Mouse (Mus musculus) layer of hippocampus, adult 2 months (tissue): ENCODE results near the gene Pamr1. TPM values are rescaled to one million over a fixed set of nuclear protein-coding genes. Genes with fewer than 3 reads are reported as not detected.

Experiments
- DNase-seq, 2 experiments: peaks; one replicate each; pipeline ENCODE4 v3.0.0; 2022; ENCODE audit warnings: low spot score in 2 of 2
- H3K27ac ChIP-seq: fragments of 200-600 bp; 2 replicates; pipeline ENCODE4 v1.8.1; 2022
- H3K4me3 ChIP-seq: fragments of 200-600 bp; 2 replicates; pipeline ENCODE4 v1.8.1; 2022; ENCODE audit warnings: mild to moderate bottlenecking
- CTCF ChIP-seq: fragments of 200-600 bp; conservative IDR thresholded peaks from 2 replicates; pipeline ENCODE4 v1.8.1; 2022; ENCODE audit warnings: antibody characterized with exemption, mild to moderate bottlenecking, moderate library complexity
- total RNA-seq, 2 experiments: library from RNA; stranded (reverse); gene quantifications; 2 replicates each; pipeline ENCODE4 v1.2.3; 2021

Pamr1 gene
- total RNA-seq, 2 experiments from 2014 or later = 8.0 to 8.3 TPM

DNA sequence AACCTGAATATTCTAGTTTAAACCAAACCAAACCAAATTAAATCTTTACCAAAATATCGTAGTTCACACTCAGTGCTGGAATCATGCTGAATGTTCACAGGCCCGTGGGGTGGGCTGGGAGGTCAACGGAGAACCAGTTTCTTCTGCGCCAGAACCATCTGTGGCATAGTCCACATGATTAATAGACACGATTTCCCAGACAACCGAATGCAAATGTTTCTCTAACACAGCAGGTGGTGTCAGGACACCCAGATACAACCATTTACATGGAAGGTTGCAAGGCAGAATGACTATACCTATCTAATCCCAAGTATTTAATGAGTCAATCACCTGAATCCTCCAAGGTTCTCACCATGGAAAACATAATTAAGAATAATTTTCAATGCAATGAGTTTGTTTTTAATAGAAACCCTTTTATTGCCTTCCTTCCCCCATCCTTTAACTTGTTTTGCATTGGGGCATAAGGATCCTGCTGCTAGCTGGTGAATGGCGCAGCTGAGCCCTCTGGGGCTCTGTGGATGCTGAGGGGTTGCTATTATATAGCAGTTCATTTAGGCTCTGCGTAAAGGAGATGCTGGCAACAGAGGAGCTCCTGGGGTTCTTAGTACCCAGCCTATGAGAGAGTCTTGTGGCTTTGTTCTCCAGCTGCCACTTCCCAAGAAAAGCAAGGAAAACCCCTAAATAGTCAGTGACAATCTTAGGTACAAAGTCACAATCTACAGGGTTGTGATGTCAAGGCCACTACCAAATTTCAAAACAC is 106.3 kb downstream of the Pamr1 start:
- Histone ChIP-seq H3K4me3 (no peak overlapping the region), H3K27ac (peak overlapping the region; percentile 83)
- DNase-seq = no peak
- TF ChIP-seq CTCF = no peak

DNA sequence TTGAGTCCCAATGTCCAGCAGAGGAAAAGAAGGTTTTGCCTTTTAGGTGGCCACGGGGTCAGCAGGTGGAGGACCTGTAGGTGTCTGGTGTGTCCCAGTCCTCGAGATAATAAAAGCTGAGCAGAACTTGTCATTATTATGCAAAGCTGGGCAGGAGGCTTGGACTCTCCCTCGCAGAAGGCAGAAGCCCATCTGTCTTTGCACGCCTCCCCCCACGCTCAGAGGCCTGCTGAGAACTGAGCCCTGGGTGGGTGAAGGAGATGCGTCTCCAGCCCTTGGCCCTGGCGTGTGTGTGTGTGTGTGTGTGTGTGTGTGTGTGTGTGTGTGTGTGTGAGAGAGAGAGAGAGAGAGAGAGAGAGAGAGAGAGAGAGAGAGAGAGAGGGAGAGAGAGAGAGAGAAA is 107.9 kb downstream of the Pamr1 start:
- peak overlapping the region; percentile 82 for H3K4me3 ChIP-seq
- no peak for TF ChIP-seq CTCF
- peak overlapping the region; percentile 99 for H3K27ac ChIP-seq
- DNase-seq = peak; percentile 50 to 67

DNA sequence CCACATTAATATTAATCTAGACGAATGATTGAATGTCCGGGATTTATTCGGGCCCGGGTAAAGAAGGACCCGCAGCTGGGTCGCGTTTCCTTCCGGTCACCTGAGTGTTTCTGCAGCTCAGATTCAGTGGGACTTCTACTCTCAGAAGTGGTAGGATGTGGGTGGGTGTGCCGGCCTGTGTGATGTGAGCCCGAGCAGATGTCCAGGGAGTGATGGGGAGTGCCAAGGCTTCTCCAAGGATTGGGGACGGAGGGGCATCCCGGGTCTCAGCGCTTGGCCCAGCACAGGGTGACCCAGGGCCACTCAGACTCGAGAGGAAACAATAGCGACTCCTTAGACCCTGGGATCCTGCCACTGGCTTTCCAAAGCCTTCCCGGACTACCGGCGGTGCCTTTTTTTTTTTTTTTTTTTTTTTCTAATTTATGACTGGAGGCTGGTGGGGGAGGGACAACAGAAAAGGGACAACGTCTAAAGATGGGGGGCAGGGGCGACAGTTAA is 108.4 kb downstream of the Pamr1 start, which contains the start of gene Slc1a2:
Gene Slc1a2, plus strand, starts transcription at position 497 of the 498 bp plus-strand sequence.
- peak; percentile 63 to 78 for DNase-seq
- Histone ChIP-seq H3K27ac (peak within 1 kb of the TSS; percentile 99), H3K4me3 (peak within 1 kb of the TSS; percentile 82)
- TF ChIP-seq CTCF = no peak

DNA sequence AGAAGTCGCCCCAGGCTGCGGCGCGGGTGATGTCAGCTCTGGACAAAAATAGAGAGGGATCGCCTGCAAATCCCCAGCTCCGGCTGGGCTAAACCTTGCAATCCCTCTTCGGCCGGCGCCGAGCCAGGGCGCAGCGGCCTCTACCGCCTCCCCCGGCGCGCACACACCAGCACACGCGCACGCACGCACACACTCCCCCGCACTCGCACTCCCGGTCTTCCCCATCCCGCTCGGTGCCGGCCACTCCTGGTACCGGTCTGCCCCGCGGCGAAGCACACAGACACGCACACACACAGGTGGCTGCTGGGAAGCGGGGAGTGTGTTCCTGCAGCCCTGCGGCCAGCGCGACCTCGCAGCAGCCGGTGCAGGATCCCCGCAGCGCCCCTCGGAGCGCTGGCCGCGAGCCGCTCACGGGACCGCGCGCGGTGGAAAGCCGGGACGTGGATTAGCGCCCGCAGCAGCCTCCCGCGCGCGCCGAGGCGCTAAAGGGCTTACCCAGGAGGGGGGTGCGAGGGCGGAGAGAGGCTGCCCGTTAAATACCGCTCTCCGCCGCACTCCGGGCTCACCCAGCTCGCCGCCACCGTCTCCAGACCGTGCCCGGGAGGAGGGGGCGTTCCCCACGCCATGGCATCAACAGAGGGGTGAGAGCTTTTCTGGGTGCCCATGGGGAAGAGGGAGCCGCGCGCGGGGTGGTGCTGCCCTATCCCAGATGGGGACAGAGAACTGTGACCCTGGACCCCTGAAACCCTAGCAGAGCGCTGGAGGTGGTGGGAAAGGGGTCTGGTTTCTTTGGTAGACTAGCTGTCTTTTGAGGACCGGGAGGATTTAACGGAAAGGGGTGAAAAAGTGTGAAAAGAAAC is 109.1 kb downstream of the Pamr1 start:
- peak; percentile 63 to 75 for DNase-seq
- peak; percentile 52 for TF ChIP-seq CTCF
- H3K4me3 ChIP-seq = peak overlapping the region; percentile 82
- H3K27ac ChIP-seq = peak overlapping the region; percentile 99

DNA sequence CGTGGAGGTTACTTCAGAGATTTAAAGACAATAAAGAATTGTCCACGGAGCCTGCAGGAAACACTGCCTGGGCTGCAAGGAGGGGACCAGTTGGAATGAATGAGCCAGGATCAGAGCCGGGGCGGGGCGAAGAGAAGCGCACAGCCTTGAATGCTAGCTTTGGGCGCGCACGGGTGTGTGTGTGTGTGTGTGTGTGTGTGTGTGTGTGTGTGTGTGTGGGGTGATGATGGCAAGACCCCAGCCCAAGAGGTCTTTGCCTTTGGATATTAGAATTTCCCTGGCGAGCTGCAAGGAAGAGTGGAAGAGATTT is 109.7 kb downstream of the Pamr1 start:
- Histone ChIP-seq H3K27ac (peak overlapping the region; percentile 99), H3K4me3 (peak overlapping the region; percentile 82)
- DNase-seq = no peak
- TF ChIP-seq CTCF = no peak

DNA sequence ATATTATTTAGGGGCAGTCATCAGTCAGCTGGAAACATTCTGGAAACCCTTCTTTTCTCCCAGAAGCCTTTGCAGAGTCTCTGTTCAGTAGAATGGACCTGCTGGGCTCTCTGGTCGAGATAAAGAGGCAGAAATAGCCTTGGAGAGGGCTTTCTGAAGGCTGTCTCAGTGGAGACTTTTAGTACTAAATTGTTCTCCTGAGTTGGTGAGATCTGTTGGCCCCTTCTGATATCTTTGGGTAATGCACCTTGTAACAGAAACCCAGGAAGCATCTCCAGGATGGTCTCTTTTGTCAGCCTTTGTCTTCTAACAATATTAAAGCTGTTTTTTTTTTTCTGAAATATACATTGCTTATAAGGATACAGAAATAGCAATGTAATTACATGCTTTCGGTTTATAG is 111.2 kb downstream of the Pamr1 start:
- peak overlapping the region; percentile 99 for H3K27ac ChIP-seq

DNA sequence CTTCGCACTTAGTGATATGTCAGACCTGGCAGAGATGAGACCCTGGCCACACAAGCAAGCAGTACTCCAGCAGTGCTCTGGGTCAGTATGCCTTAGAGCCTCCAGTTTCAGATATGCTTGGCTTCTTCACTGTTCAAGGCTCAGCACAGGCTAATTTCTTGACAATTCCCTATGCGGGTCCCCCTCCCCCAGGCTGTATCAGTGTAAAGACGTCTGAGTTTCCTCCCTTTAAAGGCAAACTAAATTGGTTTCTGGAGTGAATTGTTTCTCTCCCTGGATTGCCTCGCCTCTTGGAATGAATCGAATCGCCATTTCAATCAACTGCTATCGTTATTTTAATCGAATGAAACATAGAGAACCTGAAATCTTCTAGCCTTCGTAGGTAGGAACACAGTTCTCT is 113.1 kb downstream of the Pamr1 start:
- no peak for DNase-seq
- Histone ChIP-seq H3K27ac (peak overlapping the region; percentile 99), H3K4me3 (peak overlapping the region; percentile 82)
- no peak for TF ChIP-seq CTCF

More for the DNA sequence above, 111.2 kb downstream of the Pamr1 start:
- no peak for DNase-seq
- TF ChIP-seq CTCF = peak; percentile 64
- peak overlapping the region; percentile 82 for H3K4me3 ChIP-seq

DNA sequence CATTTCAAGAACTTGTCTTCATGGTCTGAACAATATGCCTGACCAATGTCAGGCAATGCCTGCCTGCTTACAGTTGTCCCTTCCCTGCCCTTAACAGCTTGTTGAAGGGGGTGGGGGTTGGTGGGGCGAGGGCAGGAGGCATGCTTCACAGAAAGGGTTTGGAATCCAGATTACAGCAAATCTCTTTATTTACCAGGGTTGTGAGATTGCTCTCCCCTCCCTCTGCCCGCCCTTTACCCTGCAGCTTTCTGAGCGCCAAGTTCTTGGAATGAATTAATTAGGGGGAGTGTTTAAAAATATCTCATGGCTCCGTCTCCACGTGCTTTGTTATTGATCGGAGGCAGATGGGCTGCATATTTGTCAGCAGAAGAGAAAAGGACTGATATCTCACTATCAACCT is 113.5 kb downstream of the Pamr1 start:
- no peak for DNase-seq

DNA sequence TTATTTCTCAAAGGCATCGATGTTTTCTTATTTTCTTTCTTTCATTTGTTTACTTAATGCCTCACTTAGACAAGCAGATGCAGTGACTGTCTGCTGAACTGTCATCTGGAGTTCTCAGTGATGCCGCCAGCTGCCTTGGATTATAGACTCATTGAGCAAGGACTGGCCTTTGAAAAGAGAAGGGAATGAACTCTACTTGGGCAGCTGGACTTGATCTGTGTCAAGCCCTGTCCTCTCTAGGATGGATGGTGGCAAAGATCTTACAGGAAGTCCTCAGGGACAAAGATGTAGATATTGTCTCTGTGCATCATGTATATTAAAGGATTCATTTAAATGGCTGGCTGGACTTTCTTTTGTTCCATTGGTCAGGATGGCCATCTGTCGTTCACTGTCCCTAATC is 114.1 kb downstream of the Pamr1 start:
- peak overlapping the region; percentile 82 for H3K4me3 ChIP-seq
- peak overlapping the region; percentile 99 for H3K27ac ChIP-seq
- DNase-seq = no peak

More for the DNA sequence above, 113.5 kb downstream of the Pamr1 start:
- H3K27ac ChIP-seq = peak overlapping the region; percentile 99
- H3K4me3 ChIP-seq = peak overlapping the region; percentile 82
- TF ChIP-seq CTCF = no peak

DNA sequence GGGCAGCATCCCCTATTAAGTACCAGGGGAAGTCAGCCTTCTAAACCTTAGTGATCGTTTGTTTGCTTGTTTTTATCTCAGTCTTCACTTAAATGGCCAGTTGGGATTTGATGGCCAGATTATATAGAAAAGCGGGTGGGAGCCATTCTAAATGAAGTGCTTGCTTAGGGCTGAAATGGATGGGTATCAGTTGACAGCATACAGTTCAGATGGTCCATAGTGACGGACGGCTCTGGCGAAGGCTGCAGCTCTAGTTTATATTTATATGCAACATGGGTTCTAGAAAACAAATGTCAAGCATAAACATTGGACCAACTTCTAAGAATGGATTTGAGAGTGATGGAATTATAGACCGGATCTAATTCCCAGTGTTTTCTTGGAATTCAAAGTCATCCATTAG is 118.2 kb downstream of the Pamr1 start:
- DNase-seq = no peak
- TF ChIP-seq CTCF = no peak
- Histone ChIP-seq H3K4me3 (peak overlapping the region; percentile 2; the same call in 1 of the 2 replicates), H3K27ac (peak overlapping the region; percentile 46; the same call in 1 of the 2 replicates)

More for the DNA sequence above, 114.1 kb downstream of the Pamr1 start:
- no peak for TF ChIP-seq CTCF

DNA sequence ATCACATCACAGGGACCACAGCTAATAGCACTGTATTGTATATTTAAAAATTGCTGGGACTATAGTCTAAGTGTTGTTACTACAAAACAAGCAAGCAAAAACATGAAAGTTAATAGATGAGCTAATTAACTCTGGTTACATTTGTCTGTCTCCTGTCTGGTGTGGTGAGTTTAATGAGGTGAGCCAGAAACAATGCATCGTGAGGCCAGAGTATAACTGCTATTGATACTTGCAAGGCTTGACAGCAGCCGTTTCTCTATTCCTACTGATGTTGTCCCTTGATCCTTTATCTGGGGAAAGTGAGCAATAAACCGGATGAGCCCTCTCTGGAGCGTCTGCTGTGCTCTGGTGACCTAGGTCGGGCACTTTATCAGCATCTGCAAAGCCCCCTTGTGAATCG is 119.8 kb downstream of the Pamr1 start:
- no peak for TF ChIP-seq CTCF
- DNase-seq = no peak
- Histone ChIP-seq H3K4me3 (peak overlapping the region; percentile 4; the same call in 1 of the 2 replicates), H3K27ac (peak overlapping the region; percentile 49; the same call in 1 of the 2 replicates)

DNA sequence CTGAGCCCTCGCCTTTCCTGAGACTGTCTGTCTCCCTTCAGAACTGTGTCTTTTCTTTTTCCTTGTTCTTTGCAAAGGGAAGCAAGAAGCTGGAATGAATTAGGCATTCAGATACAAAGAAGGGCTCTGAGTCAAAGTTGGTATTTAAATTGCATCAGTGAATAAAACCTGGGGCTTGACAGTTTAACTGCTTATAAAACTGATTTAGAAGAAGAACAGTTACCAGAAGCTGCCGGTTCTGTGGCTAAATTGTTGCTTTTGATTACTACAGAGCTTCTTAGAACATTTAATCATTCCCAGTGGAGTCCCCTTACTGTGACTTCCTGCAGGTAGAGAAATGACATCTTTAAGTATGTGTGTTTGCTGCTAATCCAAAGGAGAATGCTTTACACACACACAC is 124.8 kb downstream of the Pamr1 start:
- DNase-seq = no peak
- TF ChIP-seq CTCF = no peak
- H3K27ac ChIP-seq = peak overlapping the region; percentile 68
- peak overlapping the region; percentile 17; the same call in 1 of the 2 replicates for H3K4me3 ChIP-seq

DNA sequence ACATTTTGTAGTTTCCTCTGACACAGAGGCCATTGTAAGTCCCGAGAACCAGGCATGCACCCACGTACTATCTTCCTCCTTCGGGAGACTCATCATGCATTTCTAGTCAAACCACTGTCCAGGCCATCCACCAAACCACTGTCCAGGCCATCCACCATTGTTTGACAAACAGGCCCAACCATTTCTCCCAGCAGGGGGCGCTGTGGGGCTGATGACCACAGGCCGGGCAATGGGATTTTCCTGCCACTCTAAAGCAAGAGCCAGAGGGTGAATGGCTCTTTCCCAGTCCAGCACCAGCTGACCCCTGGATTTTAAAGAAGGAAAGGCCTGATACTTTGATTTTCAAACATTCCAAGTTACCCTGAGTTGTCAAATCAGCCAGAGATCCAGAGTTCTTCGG is 125.5 kb downstream of the Pamr1 start:
- DNase-seq = peak in 1 of 2 experiments; percentile 67
- peak overlapping the region; percentile 77 for H3K27ac ChIP-seq
- TF ChIP-seq CTCF = peak; percentile 85
- H3K4me3 ChIP-seq = peak overlapping the region; percentile 17; the same call in 1 of the 2 replicates
